Mouse (Mus musculus) forebrain, embryonic 10.5 days (tissue): ENCODE results near the gene Snrnp70. TPM values are rescaled to one million over a fixed set of nuclear protein-coding genes. Genes with fewer than 3 reads are reported as not detected.

ENCODE experiments used
- DNase-seq: peaks from one replicate; pipeline ENCODE4 v3.0.0-alpha.2; 2017; ENCODE audit warnings: low spot score; ENCODE audit errors: extremely low spot score
- H3K27ac ChIP-seq: fragments of 300-500 bp; sonication (generic); 2 replicates; pipeline ENCODE4 v1.5.1; 2016; ENCODE audit warnings: mild to moderate bottlenecking
- H3K27me3 ChIP-seq: fragments of 300-500 bp; sonication (generic); 2 replicates; pipeline ENCODE4 v1.6.1; 2016; ENCODE audit warnings: mild to moderate bottlenecking; ENCODE audit not compliant: poor library complexity, severe bottlenecking
- H3K36me3 ChIP-seq: fragments of 300-500 bp; sonication (generic); replicated peaks from 2 replicates; pipeline ENCODE4 v1.6.1; 2016; ENCODE audit warnings: mild to moderate bottlenecking, moderate library complexity
- H3K4me1 ChIP-seq: fragments of 300-500 bp; sonication (generic); 2 replicates; pipeline ENCODE4 v1.6.1; 2016
- H3K4me3 ChIP-seq: fragments of 300-500 bp; sonication (generic); 2 replicates; pipeline ENCODE4 v1.5.1; 2016; ENCODE audit warnings: mild to moderate bottlenecking, moderate library complexity
- H3K9me3 ChIP-seq: fragments of 300-500 bp; sonication (generic); 2 replicates; pipeline ENCODE4 v1.6.1; 2016; ENCODE audit warnings: mild to moderate bottlenecking, moderate library complexity
- WGBS: fragments of 180-500 bp; shearing (Covaris S2); methylation state at CpG from one replicate; pipeline ENCODE4 v1.1.7; 2016; 5-methylcytosine and 5-hydroxymethylcytosine counted together
- polyA plus RNA-seq: library from polyadenylated mRNA; unstranded; fragments of >200 nt; fragmentation: Nextera tagmentation; extraction: Ambion mirVana; gene quantifications from 2 replicates; pipeline ENCODE4 v1.2.1, GENCODE M21; 2016

The Snrnp70 gene
- 295 TPM in 2 replicates for polyA plus RNA-seq

DNA sequence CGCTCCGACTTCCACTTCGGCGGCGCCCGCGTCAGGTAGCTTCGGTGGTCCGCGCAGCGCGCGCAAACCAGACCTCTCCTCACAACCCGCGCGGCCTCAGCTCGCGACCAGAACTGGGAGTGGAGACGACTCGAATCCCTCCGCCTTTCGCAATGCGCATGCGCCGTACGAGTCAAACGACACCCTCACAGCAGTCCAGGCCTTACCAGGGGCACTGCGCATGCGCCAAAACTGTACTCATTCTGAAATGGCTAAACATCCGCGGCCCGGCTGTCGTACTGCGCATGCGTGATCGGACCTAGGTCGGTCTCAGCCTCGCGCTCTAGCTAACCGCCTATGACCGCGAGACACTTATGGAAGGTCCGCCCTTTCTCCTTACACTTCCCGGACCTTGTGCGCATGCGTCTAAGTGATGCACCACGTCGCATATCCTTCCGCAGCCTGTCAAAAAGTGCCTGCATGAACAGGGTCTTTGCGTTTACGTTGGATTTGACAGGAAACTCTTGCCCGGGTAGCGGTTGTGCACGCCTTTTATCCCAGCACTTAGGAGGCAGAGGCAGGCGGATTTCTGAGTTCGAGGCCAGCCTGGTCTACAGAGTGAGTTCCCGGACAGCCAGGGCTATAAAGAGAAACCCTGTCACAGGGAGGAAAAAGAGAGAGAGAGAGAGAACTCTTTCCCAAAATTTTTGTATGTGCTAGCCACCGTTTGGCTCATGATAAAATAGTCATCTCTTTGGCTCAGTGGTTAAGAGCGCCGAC, at the start of gene Snrnp70:
Gene Snrnp70 (minus strand): TSS at position 165 of the 759 bp plus-strand sequence.
- H3K4me1 ChIP-seq: peaks cover 27% of the 10 kb centered on the region
- DNase-seq: peak; percentile 100
- H3K9me3 ChIP-seq: no peaks in the 10 kb centered on the region
- peaks cover 35% of the 10 kb centered on the region for H3K36me3 ChIP-seq
- H3K27me3 ChIP-seq: no peaks in the 10 kb centered on the region
- H3K27ac ChIP-seq: peak within 1 kb of the TSS; percentile 99
- WGBS: 1% methylated on average over 60 of the region's 60 CpGs
- H3K4me3 ChIP-seq: peak within 1 kb of the TSS; percentile 88

DNA sequence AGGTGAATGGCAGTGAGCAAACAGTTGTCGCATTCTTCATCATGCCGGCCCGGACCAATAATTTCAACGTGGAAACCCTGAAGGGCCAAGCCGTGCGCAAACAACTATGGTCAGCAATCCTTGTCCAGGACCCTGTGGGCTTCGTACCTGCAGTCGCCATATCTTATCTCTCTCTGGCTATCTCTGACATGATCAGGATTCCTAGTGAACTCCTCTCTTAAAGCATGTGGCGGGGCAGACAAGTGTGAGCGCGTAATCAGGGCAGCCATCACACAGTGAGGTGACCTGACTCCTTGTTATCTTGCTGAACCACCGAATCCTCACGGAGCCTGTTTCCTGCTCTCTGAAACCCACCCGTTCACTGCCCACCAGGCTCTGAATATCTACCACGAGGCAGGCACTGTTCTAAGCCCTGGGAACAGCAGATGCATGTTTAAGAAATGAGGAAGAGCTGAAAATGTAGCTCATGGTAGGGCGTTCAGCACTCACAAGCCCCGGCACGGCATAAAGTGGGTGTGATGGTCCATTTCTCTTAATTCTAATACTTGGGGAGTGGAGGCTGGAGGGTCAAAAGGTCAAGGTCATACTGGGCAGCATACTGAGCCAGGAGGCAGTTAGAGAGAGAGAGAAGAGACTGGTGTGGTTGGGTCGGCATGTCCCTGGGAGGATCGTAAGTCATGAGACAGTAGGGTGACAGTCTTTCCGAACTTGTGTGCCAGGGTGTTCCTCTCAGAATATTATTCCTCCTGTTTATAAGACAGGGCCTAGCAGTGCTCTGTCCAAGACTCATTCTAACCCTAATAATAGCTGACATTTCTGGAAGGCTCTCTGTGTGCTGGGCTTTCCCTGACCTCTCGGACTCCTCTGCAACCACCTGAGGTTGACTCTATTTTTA, 48.2 kb upstream of the Snrnp70 start:
- Histone ChIP-seq H3K4me1 (peaks cover 5% of the 10 kb centered on the region; the same call in 1 of the 2 replicates), H3K36me3 (peaks cover 78% of the 10 kb centered on the region), H3K9me3 (no peaks in the 10 kb centered on the region), H3K27me3 (no peaks in the 10 kb centered on the region), H3K4me3 (no peak overlapping the region), H3K27ac (no peak overlapping the region)
- DNase-seq: no peak
- 91% methylated on average over 22 of the region's 22 CpGs for WGBS

- DNase-seq: no peak
- Histone ChIP-seq H3K9me3 (no peaks in the 10 kb centered on the region), H3K4me3 (peak within 1 kb of the TSS; percentile 4), H3K27me3 (peaks cover 7% of the 10 kb centered on the region), H3K36me3 (peaks cover 33% of the 10 kb centered on the region), H3K27ac (0 out of 2 replicates have a peak within 1 kb of the TSS, but pooled peaks have one; percentile 16), H3K4me1 (peaks cover 46% of the 10 kb centered on the region)
- WGBS: 15% methylated on average over 19 of the region's 19 CpGs
Measured at GRCm38 (mm10) chr7:45437521-45438276, 42.2 kb upstream of the Snrnp70 start, which contains the start of gene Ruvbl2. Gene Ruvbl2, minus strand, starts transcription at chr7:45438096.

DNA sequence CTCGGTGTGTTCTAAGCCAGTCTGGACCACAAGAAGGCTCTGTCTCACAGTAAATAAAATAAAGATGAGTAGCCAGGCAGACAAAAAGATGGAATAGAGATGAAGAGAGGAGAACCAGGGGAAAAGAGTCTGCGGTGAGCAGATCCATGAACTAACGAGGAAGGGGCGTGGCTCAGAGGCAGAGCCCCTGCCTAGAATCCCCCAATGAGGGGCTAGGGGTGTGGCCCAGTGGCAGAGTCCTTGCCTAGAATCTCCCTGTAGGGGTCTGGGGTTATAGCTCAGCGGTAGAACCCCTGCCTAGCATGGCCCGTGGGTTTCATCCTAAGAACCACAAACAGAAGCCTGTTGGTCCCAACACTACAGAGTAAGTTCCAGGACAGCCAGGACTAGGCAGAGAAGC, 41.5 kb upstream of the Snrnp70 start:
- Histone ChIP-seq H3K9me3 (no peaks in the 10 kb centered on the region), H3K27me3 (peaks cover 7% of the 10 kb centered on the region), H3K27ac (0 out of 2 replicates have a peak overlapping the region, but pooled peaks have one; percentile 16), H3K4me3 (peak overlapping the region; percentile 4), H3K4me1 (peaks cover 48% of the 10 kb centered on the region), H3K36me3 (peaks cover 34% of the 10 kb centered on the region)
- WGBS: 27% methylated on average over 6 of the region's 6 CpGs
- DNase-seq: no peak

DNA sequence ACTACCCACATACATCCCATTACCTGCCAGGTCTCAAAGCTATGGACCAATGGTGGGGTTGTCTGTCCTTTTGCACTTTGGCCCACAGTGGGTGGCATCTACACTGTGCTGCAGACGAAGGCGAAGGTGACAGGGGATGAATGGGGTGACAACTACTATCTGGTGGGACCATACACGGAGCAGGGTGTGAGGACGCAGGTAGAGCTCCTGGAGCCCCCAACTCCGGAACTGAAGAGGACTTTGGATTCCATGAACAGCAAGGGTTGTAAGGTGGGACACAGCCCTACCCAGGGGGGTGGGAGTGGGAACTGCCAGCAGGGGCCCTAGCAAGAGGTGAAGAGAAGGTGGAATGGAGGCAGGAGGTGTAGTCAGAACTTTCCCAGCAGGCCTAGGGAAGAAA, 40.9 kb upstream of the Snrnp70 start:
- no peaks in the 10 kb centered on the region for H3K9me3 ChIP-seq
- peak overlapping the region; percentile 95 for H3K4me3 ChIP-seq
- no peak for DNase-seq
- peaks cover 7% of the 10 kb centered on the region for H3K27me3 ChIP-seq
- H3K27ac ChIP-seq: no peak overlapping the region
- 89% methylated on average over 5 of the region's 5 CpGs for WGBS
- peaks cover 48% of the 10 kb centered on the region for H3K4me1 ChIP-seq
- peaks cover 37% of the 10 kb centered on the region for H3K36me3 ChIP-seq

- Histone ChIP-seq H3K9me3 (no peaks in the 10 kb centered on the region), H3K27me3 (peaks cover 7% of the 10 kb centered on the region), H3K36me3 (peaks cover 37% of the 10 kb centered on the region), H3K4me1 (peaks cover 48% of the 10 kb centered on the region), H3K27ac (peak overlapping the region; percentile 94), H3K4me3 (peak overlapping the region; percentile 95)
- no peak for DNase-seq
- 3% methylated on average over 16 of the region's 16 CpGs for WGBS
Measured at GRCm38 (mm10) chr7:45435038-45435437, 39.5 kb upstream of the Snrnp70 start.

DNA sequence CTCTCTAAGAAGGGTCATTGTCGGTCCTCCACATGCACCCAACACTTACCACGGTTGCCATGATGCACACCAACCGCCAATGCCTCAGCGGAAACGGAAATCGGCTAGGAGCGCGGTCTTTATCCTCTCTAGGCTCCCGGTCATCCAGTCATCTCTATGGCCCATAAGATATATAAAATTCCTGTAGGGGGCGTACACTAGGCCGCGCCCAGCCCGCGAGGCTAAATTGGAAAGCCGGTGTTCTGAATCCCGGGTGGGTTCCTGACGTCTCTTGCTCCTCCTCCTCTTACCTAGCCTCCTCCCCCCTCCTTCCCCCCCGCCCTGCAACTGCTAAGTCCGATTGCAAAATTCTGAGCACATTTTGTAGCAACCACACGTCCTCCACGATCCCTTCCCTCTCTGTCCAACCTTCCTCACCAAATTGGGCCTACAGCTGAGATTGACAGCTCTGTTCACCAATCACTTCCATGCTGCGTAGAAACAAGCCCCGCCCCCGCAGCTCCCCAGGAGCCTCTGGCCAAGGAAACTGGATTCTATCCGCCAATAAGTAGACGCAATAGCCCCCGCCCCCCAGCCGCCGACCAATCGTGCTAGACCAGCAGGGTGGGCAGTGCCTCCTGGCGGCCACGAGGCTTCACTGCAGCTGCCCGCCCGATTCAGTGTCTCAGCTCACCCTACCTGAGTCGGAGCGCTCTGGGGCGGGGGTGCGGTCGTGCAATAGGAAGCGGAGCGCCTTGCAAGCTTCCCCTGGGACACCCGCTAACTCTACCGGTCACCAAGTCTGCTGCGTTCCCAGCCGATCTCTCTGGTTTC, 38.9 kb upstream of the Snrnp70 start, which contains the start of gene Gys1:
Gene Gys1 (plus strand): TSS at position 642 of the 813 bp plus-strand sequence.
- peak within 1 kb of the TSS; percentile 94 for H3K27ac ChIP-seq
- H3K36me3 ChIP-seq: peaks cover 37% of the 10 kb centered on the region
- peak; percentile 100 for DNase-seq
- no peaks in the 10 kb centered on the region for H3K9me3 ChIP-seq
- peaks cover 7% of the 10 kb centered on the region for H3K27me3 ChIP-seq
- H3K4me1 ChIP-seq: peaks cover 48% of the 10 kb centered on the region
- H3K4me3 ChIP-seq: peak within 1 kb of the TSS; percentile 95
- under 1% methylated on average over 45 of the region's 45 CpGs for WGBS

DNA sequence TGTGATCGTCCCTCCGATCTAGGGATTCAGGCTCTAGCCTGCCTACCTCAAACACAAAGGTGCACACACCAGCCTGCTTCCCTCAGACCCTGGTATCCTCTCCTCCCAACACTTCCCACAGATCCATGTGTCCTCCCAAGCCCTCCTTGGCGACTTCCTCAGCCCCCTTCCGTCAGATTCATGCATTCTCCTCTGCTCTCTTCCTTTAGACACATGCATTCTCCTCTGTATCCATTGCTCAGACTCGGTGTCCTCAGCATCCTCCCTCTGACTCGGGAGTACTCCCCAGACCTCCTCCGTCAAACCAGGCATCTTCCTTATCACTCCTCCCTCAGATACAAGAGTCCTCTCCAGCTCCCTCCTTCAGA, 38.3 kb upstream of the Snrnp70 start:
- peaks cover 7% of the 10 kb centered on the region for H3K27me3 ChIP-seq
- H3K4me3 ChIP-seq: peak overlapping the region; percentile 95
- DNase-seq: no peak
- no peaks in the 10 kb centered on the region for H3K9me3 ChIP-seq
- H3K4me1 ChIP-seq: peaks cover 48% of the 10 kb centered on the region
- peaks cover 41% of the 10 kb centered on the region for H3K36me3 ChIP-seq
- H3K27ac ChIP-seq: peak overlapping the region; percentile 94
- 2% methylated on average over 7 of the region's 7 CpGs for WGBS

DNA sequence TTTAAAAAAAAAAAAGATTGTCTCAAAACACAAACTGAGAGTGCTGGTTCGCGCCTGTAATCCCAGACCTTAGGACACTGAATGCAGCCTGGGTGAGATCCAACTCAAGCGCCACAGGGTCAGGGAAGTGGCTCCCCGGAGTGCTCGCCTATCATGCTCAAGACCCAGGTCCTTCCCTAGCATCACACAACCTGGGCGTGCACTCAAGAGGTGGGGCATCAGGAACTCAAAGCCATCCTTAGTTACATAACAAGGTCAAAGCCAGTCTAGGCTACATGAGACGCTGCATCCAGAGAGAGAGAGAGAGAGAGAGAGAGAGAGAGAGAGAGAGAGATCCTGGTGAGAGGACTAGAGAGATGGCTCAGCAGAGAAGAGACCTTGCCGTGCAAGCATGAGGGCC, 31.0 kb upstream of the Snrnp70 start:
- no peak for DNase-seq
- H3K4me1 ChIP-seq: no peaks in the 10 kb centered on the region
- no peak overlapping the region for H3K27ac ChIP-seq
- peaks cover 100% of the 10 kb centered on the region for H3K36me3 ChIP-seq
- H3K27me3 ChIP-seq: peaks cover 12% of the 10 kb centered on the region
- 93% methylated on average over 8 of the region's 8 CpGs for WGBS
- H3K9me3 ChIP-seq: no peaks in the 10 kb centered on the region
- no peak overlapping the region for H3K4me3 ChIP-seq

DNA sequence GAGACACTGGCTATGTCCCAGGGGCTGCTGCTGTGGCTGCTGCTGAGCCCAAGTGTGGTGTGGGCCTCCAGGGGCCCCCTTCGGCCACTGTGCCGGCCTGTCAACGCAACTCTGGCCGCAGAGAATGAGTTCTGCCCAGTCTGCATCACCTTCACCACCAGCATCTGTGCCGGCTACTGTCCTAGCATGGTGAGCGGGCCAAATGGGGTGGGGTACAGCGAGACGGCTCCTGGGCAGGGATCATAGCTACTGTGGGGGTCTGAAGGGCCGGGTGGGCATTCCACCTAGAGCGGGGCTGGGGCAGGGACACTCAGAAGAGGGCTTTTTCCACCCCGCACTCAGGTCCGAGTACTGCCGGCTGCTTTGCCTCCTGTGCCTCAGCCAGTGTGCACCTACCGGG, 25.7 kb upstream of the Snrnp70 start:
- 91% methylated on average over 14 of the region's 14 CpGs for WGBS
- peaks cover 25% of the 10 kb centered on the region for H3K4me1 ChIP-seq
- no peaks in the 10 kb centered on the region for H3K9me3 ChIP-seq
- peaks cover 64% of the 10 kb centered on the region for H3K36me3 ChIP-seq
- H3K4me3 ChIP-seq: no peak overlapping the region
- DNase-seq: no peak
- no peak overlapping the region for H3K27ac ChIP-seq
- peaks cover 65% of the 10 kb centered on the region for H3K27me3 ChIP-seq

GRCm38 (mm10) chr7:45420615-45420919, 25.0 kb upstream of the Snrnp70 start, which contains the start of gene Lhb:
Gene Lhb, plus strand, starts transcription at chr7:45420820.
- DNase-seq: no peak
- H3K27ac ChIP-seq: no peak within 1 kb of the TSS
- no peak within 1 kb of the TSS; the same call in 1 of the 2 replicates for H3K4me3 ChIP-seq
- WGBS: 55% methylated on average over 6 of the region's 6 CpGs
- no peaks in the 10 kb centered on the region for H3K9me3 ChIP-seq
- peaks cover 57% of the 10 kb centered on the region for H3K36me3 ChIP-seq
- peaks cover 28% of the 10 kb centered on the region for H3K4me1 ChIP-seq
- peaks cover 71% of the 10 kb centered on the region for H3K27me3 ChIP-seq
